Mouse (Mus musculus) embryo, embryonic 10.5 days (tissue): Measurements from ENCODE around the gene Selenoi.
"Not testable (repeated sequence)": the region's sequence is repeated elsewhere in the genome, so short reads cannot be mapped to it uniquely, and the experiment has no call there.

ENCODE experiments used
- DNase-seq: peaks from one replicate; pipeline ENCODE4 v3.0.0-alpha.2; 2015; ENCODE audit warnings: low spot score

The Selenoi gene

GRCm38 (mm10) chr5:30232271-30232971 lies at the start of gene Selenoi:
Selenoi (plus strand) TSS chr5:30232581.
- DNase-seq = peak; percentile 98

GRCm38 (mm10) chr5:30187687-30188485 lies 44.5 kb upstream of the Selenoi start:
- DNase-seq = no peak

GRCm38 (mm10) chr5:30192452-30192851 lies 39.9 kb upstream of the Selenoi start:
- DNase-seq = peak; percentile 38

- no peak for DNase-seq
Observed at GRCm38 (mm10) chr5:30195340-30195739, 37.0 kb upstream of the Selenoi start.

- DNase-seq = no peak
Observed at GRCm38 (mm10) chr5:30198257-30198656, 34.1 kb upstream of the Selenoi start.

- DNase-seq = peak; percentile 54
Observed at GRCm38 (mm10) chr5:30201521-30201920, 30.9 kb upstream of the Selenoi start.

- no peak for DNase-seq
Observed at GRCm38 (mm10) chr5:30202221-30202620, 30.2 kb upstream of the Selenoi start.

- DNase-seq = no peak
Observed at GRCm38 (mm10) chr5:30203216-30203885, 29.0 kb upstream of the Selenoi start.

- DNase-seq = no peak
Observed at GRCm38 (mm10) chr5:30204441-30204840, 27.9 kb upstream of the Selenoi start.

GRCm38 (mm10) chr5:30205034-30205433 lies 27.3 kb upstream of the Selenoi start:
- no peak for DNase-seq

- no peak for DNase-seq
Observed at GRCm38 (mm10) chr5:30205493-30205892, 26.9 kb upstream of the Selenoi start, which contains the start of gene Adgrf3. Adgrf3 (minus strand) TSS chr5:30205722.

- peak; percentile 65 for DNase-seq
Observed at GRCm38 (mm10) chr5:30207276-30207675, 25.1 kb upstream of the Selenoi start.

- DNase-seq = not testable (repeated sequence)
Observed at GRCm38 (mm10) chr5:30210758-30211157, 21.6 kb upstream of the Selenoi start.

- DNase-seq = peak; percentile 78
Observed at GRCm38 (mm10) chr5:30214889-30215288, 17.5 kb upstream of the Selenoi start.

GRCm38 (mm10) chr5:30215970-30216369 lies 16.4 kb upstream of the Selenoi start:
- DNase-seq = no peak

- no peak for DNase-seq
Observed at GRCm38 (mm10) chr5:30219715-30220114, 12.7 kb upstream of the Selenoi start.

- DNase-seq = no peak
Observed at GRCm38 (mm10) chr5:30220666-30221065, 11.7 kb upstream of the Selenoi start.

- no peak for DNase-seq
Observed at GRCm38 (mm10) chr5:30222681-30223080, 9.7 kb upstream of the Selenoi start.

- no peak for DNase-seq
Observed at GRCm38 (mm10) chr5:30230901-30231300, 1.5 kb upstream of the Selenoi start.

- DNase-seq = no peak
Observed at GRCm38 (mm10) chr5:30231891-30232270, 500 bp upstream of the Selenoi start.

GRCm38 (mm10) chr5:30233042-30233441 lies 661 bp downstream of the Selenoi start:
- peak; percentile 67 for DNase-seq

- no peak for DNase-seq
Observed at GRCm38 (mm10) chr5:30233979-30234378, 1.6 kb downstream of the Selenoi start.
